Mouse (Mus musculus) kidney, postnatal 0 days (tissue): ENCODE measurements around the gene Mybpc2. TPM values are rescaled to one million over a fixed set of nuclear protein-coding genes. Genes with fewer than 3 reads are reported as not detected.

ENCODE experiments used
- ATAC-seq: fragments of 200-750 bp; cut with Nextera tagmentation; replicated peaks from 2 replicates; pipeline ENCODE4 v1.8.0; 2017; ENCODE audit warnings: low read depth, moderate number of reproducible peaks, moderate TSS enrichment, moderate library complexity; ENCODE audit not compliant: low FRiP score
- DNase-seq: peaks from one replicate; pipeline ENCODE4 v3.0.0-alpha.2; 2016; ENCODE audit warnings: low spot score
- H3K27ac ChIP-seq: fragments of 300-500 bp; sonication (generic); 2 replicates; pipeline ENCODE4 v1.5.1; 2014; ENCODE audit warnings: mild to moderate bottlenecking
- H3K27me3 ChIP-seq: fragments of 300-500 bp; sonication (generic); 2 replicates; pipeline ENCODE4 v1.6.1; 2014; ENCODE audit warnings: low read length, mixed read lengths; ENCODE audit not compliant: insufficient read depth
- H3K36me3 ChIP-seq: fragments of 300-500 bp; sonication (generic); 2 replicates; pipeline ENCODE4 v1.6.1; 2014; ENCODE audit warnings: low read length, mixed read lengths; ENCODE audit not compliant: insufficient read depth
- H3K4me1 ChIP-seq: fragments of 300-500 bp; sonication (generic); replicated peaks from 2 replicates; pipeline ENCODE4 v1.6.1; 2014; ENCODE audit warnings: antibody characterized with exemption, low read length, mixed read lengths; ENCODE audit not compliant: insufficient read depth
- H3K4me2 ChIP-seq: fragments of 300-500 bp; sonication (generic); 2 replicates; pipeline ENCODE4 v1.6.1; 2014; ENCODE audit warnings: mild to moderate bottlenecking, low read length, moderate library complexity, mixed read lengths
- H3K4me3 ChIP-seq: fragments of 300-500 bp; sonication (generic); replicated peaks from 2 replicates; pipeline ENCODE4 v1.5.1; 2014; ENCODE audit warnings: low read depth, low read length
- H3K9ac ChIP-seq: fragments of 300-500 bp; sonication (generic); 2 replicates; pipeline ENCODE4 v1.6.1; 2014; ENCODE audit warnings: low read depth, low read length
- H3K9me3 ChIP-seq: fragments of 300-500 bp; sonication (generic); replicated peaks from 2 replicates; pipeline ENCODE4 v1.6.1; 2016; ENCODE audit warnings: low read length, inconsistent platforms, mixed read lengths
- CTCF ChIP-seq: IDR thresholded peaks from 2 replicates; pipeline ENCODE4 v1.5.1; 2016; ENCODE audit warnings: antibody characterized with exemption, low read depth, mild to moderate bottlenecking, moderate library complexity
- WGBS: fragments of 180-500 bp; shearing (Covaris S2); extraction: QIAGEN DNeasy Blood & Tissue Kit; methylation state at CpG from one replicate; pipeline ENCODE4 v1.1.7; 2014; 5-methylcytosine and 5-hydroxymethylcytosine counted together
- polyA plus RNA-seq: library from polyadenylated mRNA; unstranded; fragments of >200 nt; fragmentation: Nextera tagmentation; extraction: Ambion mirVana; gene quantifications from 2 replicates; pipeline ENCODE4 v1.2.1, GENCODE M21; 2015

Gene Mybpc2
- polyA plus RNA-seq, 1 experiment from 2014 or later: 0.08 TPM

- TF ChIP-seq CTCF: no peak
- Histone ChIP-seq H3K4me2 (no peak overlapping the region), H3K9ac (no peak overlapping the region), H3K4me1 (peaks cover 8% of the 10 kb centered on the region; the same call in 1 of the 2 replicates), H3K4me3 (no peak overlapping the region), H3K36me3 (peaks cover 46% of the 10 kb centered on the region), H3K27ac (no peak overlapping the region), H3K9me3 (no peaks in the 10 kb centered on the region), H3K27me3 (no peaks in the 10 kb centered on the region)
- ATAC-seq: no peak
- DNase-seq: no peak
- 91% methylated on average over 21 of the region's 21 CpGs for WGBS
Observed at GRCm38 (mm10) chr7:44492166-44492826, 32.2 kb downstream of the Mybpc2 start.

DNA sequence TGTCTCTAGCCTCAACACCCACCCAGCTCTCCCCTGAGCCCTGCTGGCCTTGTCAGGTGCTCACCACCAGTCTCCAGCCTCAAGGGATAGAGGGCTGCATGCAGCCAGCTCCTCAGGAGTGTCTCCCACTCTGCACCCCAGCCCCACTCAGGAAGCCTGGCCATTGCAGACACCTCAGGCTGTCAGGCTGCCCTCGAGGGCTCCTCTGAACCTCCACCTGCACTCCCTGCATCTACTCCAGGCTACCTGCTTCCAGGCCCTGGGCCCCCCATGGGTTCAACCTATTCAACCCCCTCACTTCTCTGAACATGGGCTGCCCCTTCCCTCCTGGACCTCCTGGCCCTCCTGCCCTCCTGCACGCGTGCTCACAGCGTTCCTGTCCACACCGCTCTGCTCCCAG is 33.1 kb downstream of the Mybpc2 start:
- no peaks in the 10 kb centered on the region for H3K9me3 ChIP-seq
- no peaks in the 10 kb centered on the region for H3K27me3 ChIP-seq
- DNase-seq (no peak), ATAC-seq (no peak)
- no peak overlapping the region for H3K4me2 ChIP-seq
- no peak overlapping the region for H3K9ac ChIP-seq
- no peak overlapping the region for H3K27ac ChIP-seq
- TF ChIP-seq CTCF: no peak
- no peak overlapping the region for H3K4me3 ChIP-seq
- H3K36me3 ChIP-seq: peaks cover 46% of the 10 kb centered on the region
- peaks cover 8% of the 10 kb centered on the region; the same call in 1 of the 2 replicates for H3K4me1 ChIP-seq
- 88% methylated on average over 5 of the region's 5 CpGs for WGBS

- ATAC-seq (no peak), DNase-seq (no peak)
- peaks cover 2% of the 10 kb centered on the region; the same call in 1 of the 2 replicates for H3K4me1 ChIP-seq
- no peaks in the 10 kb centered on the region for H3K9me3 ChIP-seq
- H3K4me3 ChIP-seq: no peak overlapping the region
- H3K4me2 ChIP-seq: no peak overlapping the region
- no peak overlapping the region for H3K27ac ChIP-seq
- WGBS: 95% methylated on average over 4 of the region's 4 CpGs
- H3K9ac ChIP-seq: no peak overlapping the region
- TF ChIP-seq CTCF: no peak
- peaks cover 46% of the 10 kb centered on the region for H3K36me3 ChIP-seq
- no peaks in the 10 kb centered on the region for H3K27me3 ChIP-seq
Observed at GRCm38 (mm10) chr7:44490281-44490680, 34.2 kb downstream of the Mybpc2 start.

- Histone ChIP-seq H3K27me3 (no peaks in the 10 kb centered on the region), H3K4me3 (no peak overlapping the region), H3K36me3 (peaks cover 46% of the 10 kb centered on the region), H3K9me3 (no peaks in the 10 kb centered on the region), H3K9ac (no peak overlapping the region), H3K4me1 (no peaks in the 10 kb centered on the region), H3K4me2 (no peak overlapping the region), H3K27ac (no peak overlapping the region)
- DNase-seq (no peak), ATAC-seq (no peak)
- no peak for TF ChIP-seq CTCF
- WGBS: 92% methylated on average over 8 of the region's 8 CpGs
Observed at GRCm38 (mm10) chr7:44488545-44488944, 35.9 kb downstream of the Mybpc2 start.

- Histone ChIP-seq H3K4me3 (no peak overlapping the region), H3K9ac (no peak overlapping the region), H3K27ac (no peak overlapping the region), H3K4me1 (no peaks in the 10 kb centered on the region), H3K9me3 (no peaks in the 10 kb centered on the region), H3K27me3 (no peaks in the 10 kb centered on the region), H3K36me3 (peaks cover 41% of the 10 kb centered on the region), H3K4me2 (no peak overlapping the region)
- DNase-seq (no peak), ATAC-seq (no peak)
- 89% methylated on average over 7 of the region's 7 CpGs for WGBS
- TF ChIP-seq CTCF: no peak
Observed at GRCm38 (mm10) chr7:44487936-44488335, 36.5 kb downstream of the Mybpc2 start.

- Histone ChIP-seq H3K9ac (no peak overlapping the region), H3K27ac (no peak overlapping the region), H3K4me1 (no peaks in the 10 kb centered on the region), H3K27me3 (no peaks in the 10 kb centered on the region), H3K4me2 (no peak overlapping the region), H3K9me3 (no peaks in the 10 kb centered on the region), H3K36me3 (peaks cover 32% of the 10 kb centered on the region), H3K4me3 (no peak overlapping the region)
- no peak for TF ChIP-seq CTCF
- ATAC-seq (no peak), DNase-seq (no peak)
- WGBS: 66% methylated on average over 13 of the region's 13 CpGs
Observed at GRCm38 (mm10) chr7:44486927-44487575, 37.4 kb downstream of the Mybpc2 start.
